Mouse (Mus musculus) megakaryocyte, embryonic 14.5 days (primary cell): Measurements from ENCODE around the gene Srgap3.

Experiments
- FLI1 ChIP-seq: IDR thresholded peaks from 2 replicates; pipeline ENCODE4 v1.6.1; 2012; ENCODE audit warnings: low read length, inconsistent platforms, mixed read lengths
- GATA1 ChIP-seq: IDR thresholded peaks from 3 replicates; pipeline ENCODE4 v1.6.1; 2012; ENCODE audit warnings: mixed read lengths, low read length, inconsistent platforms, borderline replicate concordance

GRCm38 (mm10) chr6:112788174-112788573 lies 158.9 kb downstream of the Srgap3 start:
- TF ChIP-seq GATA1 = no peak
- no peak for TF ChIP-seq FLI1
